Mouse (Mus musculus) heart, adult 2 months (tissue): Measurements from ENCODE around the gene Cldn7.

ENCODE experiments used
- CTCF ChIP-seq: fragments of 200-600 bp; IDR thresholded peaks from 2 replicates; pipeline ENCODE4 v1.8.1; 2022; ENCODE audit warnings: antibody characterized with exemption, mild to moderate bottlenecking, moderate library complexity
- EP300 ChIP-seq: fragments of 200-500 bp; IDR thresholded peaks from 2 replicates; pipeline ENCODE4 v1.6.1; 2011; ENCODE audit warnings: low read depth, low read length, control low read depth; ENCODE audit not compliant: insufficient read depth
- POLR2A ChIP-seq: fragments of 200-500 bp; IDR thresholded peaks from 2 replicates; pipeline ENCODE4 v1.6.1; 2011; ENCODE audit warnings: mild to moderate bottlenecking, low read depth, low read length, control low read depth; ENCODE audit not compliant: insufficient read depth

- TF ChIP-seq CTCF, result no peak
- no peak for TF ChIP-seq EP300
- no peak for TF ChIP-seq POLR2A
These were observed at the start of gene Cldn7 for GRCm38 (mm10) chr11:69964650-69965270.
